Mouse (Mus musculus): ENCODE measurements around the gene Gsg1l. TPM values are rescaled to one million over a fixed set of nuclear protein-coding genes. Genes with fewer than 3 reads are reported as not detected.
A peak's percentile ranks its signal among the peaks of the same experiment; 100 is the strongest.

Gsg1l gene
- polyA plus RNA-seq, 1 experiment from 2014 or later, result 10.5 TPM

DNA sequence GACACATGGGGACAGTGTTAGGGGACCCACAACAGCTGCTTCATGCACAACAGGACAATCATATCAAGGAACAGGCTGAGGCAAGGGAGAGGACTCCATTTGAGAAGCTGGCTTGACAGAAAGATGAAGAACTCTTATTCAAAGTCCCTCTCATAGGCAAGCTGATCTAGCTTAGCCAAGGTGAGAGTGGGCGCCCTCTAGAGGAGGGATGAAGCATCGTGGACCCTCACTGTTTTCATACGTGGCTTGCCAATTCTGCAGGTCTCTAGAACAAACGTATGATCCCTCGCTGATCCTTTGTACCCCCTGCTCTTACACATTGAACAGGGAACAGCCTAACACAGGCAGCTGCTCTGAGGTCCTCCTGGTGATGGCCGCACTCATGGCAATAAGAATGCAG is 7.6 kb upstream of the Gsg1l start:
- no peak for ATAC-seq (ENCODE audit: insufficient number of reproducible peaks, insufficient read depth, low FRiP score, low read depth)
- WGBS, result 18% methylated on average over 6 of the region's 6 CpGs
- peaks cover 15 to 21% of the 10 kb centered on the region in 2 experiments for H3K4me1 ChIP-seq (ENCODE audit: control insufficient read depth in 2 of 2, insufficient read depth in 2 of 2, low read length in 2 of 2)

DNA sequence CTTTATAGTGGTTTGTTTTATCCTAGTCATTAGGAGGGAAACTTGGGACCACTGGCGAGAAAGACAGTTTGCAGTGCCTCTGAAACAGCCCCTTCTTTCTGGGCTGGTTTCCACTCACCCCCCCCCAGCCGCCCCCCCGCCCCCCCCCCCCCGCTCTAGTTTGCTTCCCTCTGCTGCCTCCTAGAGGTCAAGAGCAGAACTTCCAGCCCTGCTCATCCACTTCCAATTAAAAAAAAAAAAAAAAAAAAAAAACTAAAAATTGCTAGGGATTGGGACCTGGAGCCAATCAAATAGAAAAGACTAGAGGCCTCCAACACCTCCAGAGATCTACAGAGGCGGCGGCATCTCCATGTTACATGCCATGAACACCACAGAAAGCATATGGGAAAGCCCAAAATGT is 5.9 kb upstream of the Gsg1l start:
- H3K27me3 ChIP-seq (ENCODE audit: control insufficient read depth, insufficient read depth, low read length), result peaks cover 17% of the 10 kb centered on the region; the same call in 1 of the 2 replicates
- H3K4me3 ChIP-seq (ENCODE audit: control insufficient read depth in 1 of 2, insufficient read depth in 1 of 2, low read depth in 1 of 2, low read length in 2 of 2), result no peak overlapping the region
- no peaks in the 10 kb centered on the region for H3K36me3 ChIP-seq (ENCODE audit: control insufficient read depth, insufficient read depth, low read length)
- WGBS, result 24% methylated on average over 3 of the region's 6 CpGs
- H3K9ac ChIP-seq (ENCODE audit: low read length), result no peak overlapping the region
- no peaks in the 10 kb centered on the region for H3K9me3 ChIP-seq (ENCODE audit: control insufficient read depth, low read length)
- H3K4me2 ChIP-seq (ENCODE audit: low read length), result no peak overlapping the region
- ATAC-seq (ENCODE audit: insufficient number of reproducible peaks, insufficient read depth, low FRiP score, low read depth), result no peak
- H3K27ac ChIP-seq (replicated peaks in 1 of 2; ENCODE audit: control insufficient read depth in 1 of 2, insufficient read depth in 1 of 2, low read depth in 2 of 2, low read length in 2 of 2), result no peak overlapping the region
- peaks cover 26 to 33% of the 10 kb centered on the region in 2 experiments for H3K4me1 ChIP-seq (ENCODE audit: control insufficient read depth in 2 of 2, insufficient read depth in 2 of 2, low read length in 2 of 2)

More for the DNA sequence above, 7.6 kb upstream of the Gsg1l start:
- peaks cover 1% of the 10 kb centered on the region; the same call in 1 of the 2 replicates for H3K27me3 ChIP-seq (ENCODE audit: control insufficient read depth, insufficient read depth, low read length)
- H3K36me3 ChIP-seq (ENCODE audit: control insufficient read depth, insufficient read depth, low read length), result no peaks in the 10 kb centered on the region
- H3K9me3 ChIP-seq (ENCODE audit: control insufficient read depth, low read length), result no peaks in the 10 kb centered on the region
- H3K27ac ChIP-seq (replicated peaks in 1 of 2; ENCODE audit: control insufficient read depth in 1 of 2, insufficient read depth in 1 of 2, low read depth in 2 of 2, low read length in 2 of 2), result no peak overlapping the region
- H3K4me3 ChIP-seq (ENCODE audit: control insufficient read depth in 1 of 2, insufficient read depth in 1 of 2, low read depth in 1 of 2, low read length in 2 of 2), result no peak overlapping the region
- no peak overlapping the region for H3K9ac ChIP-seq (ENCODE audit: low read length)
- H3K4me2 ChIP-seq (ENCODE audit: low read length), result no peak overlapping the region

DNA sequence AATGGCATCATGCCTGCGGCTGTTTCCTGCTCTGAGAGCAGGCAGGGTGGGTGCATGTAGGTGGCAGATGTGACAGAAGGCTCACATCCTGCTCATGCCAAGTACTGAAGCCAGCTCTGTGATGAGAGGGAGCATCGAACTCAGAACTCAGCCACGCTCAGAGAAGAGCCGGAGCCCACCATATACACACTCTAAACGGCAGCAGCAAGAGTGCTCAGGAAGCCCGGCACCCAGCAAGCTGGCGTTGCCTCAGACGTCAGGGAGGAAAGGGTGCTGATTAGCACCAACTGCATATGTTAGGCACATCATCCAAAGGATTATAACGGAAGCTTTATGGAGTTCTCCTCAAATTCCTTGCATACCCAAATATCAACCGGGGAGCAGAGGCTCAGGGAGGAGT is 5.4 kb upstream of the Gsg1l start:
- WGBS, result 49% methylated on average over 10 of the region's 10 CpGs
- no peak overlapping the region for H3K9ac ChIP-seq (ENCODE audit: low read length)
- no peak for ATAC-seq (ENCODE audit: insufficient number of reproducible peaks, insufficient read depth, low FRiP score, low read depth)

GRCm38 (mm10) chr7:126086321-126086741 is 4.1 kb upstream of the Gsg1l start:
- WGBS, result 27% methylated on average over 6 of the region's 6 CpGs
- H3K4me3 ChIP-seq (ENCODE audit: control insufficient read depth in 1 of 2, insufficient read depth in 1 of 2, low read depth in 1 of 2, low read length in 2 of 2), result no peak overlapping the region
- H3K4me1 ChIP-seq (ENCODE audit: control insufficient read depth in 2 of 2, insufficient read depth in 2 of 2, low read length in 2 of 2), result peaks cover 31 to 41% of the 10 kb centered on the region in 2 experiments
- peaks cover 32% of the 10 kb centered on the region for H3K27me3 ChIP-seq (ENCODE audit: control insufficient read depth, insufficient read depth, low read length)
- peak overlapping the region; percentile 39 for H3K4me2 ChIP-seq (ENCODE audit: low read length)
- ATAC-seq (ENCODE audit: insufficient number of reproducible peaks, insufficient read depth, low FRiP score, low read depth), result no peak
- H3K27ac ChIP-seq (replicated peaks in 1 of 2; ENCODE audit: control insufficient read depth in 1 of 2, insufficient read depth in 1 of 2, low read depth in 2 of 2, low read length in 2 of 2), result peak overlapping the region in 1 of 2 experiments; percentile 53; a peak in 2 of 4 replicates
- no peaks in the 10 kb centered on the region for H3K9me3 ChIP-seq (ENCODE audit: control insufficient read depth, low read length)
- H3K9ac ChIP-seq (ENCODE audit: low read length), result peak overlapping the region; percentile 46; the same call in 1 of the 2 replicates
- no peaks in the 10 kb centered on the region for H3K36me3 ChIP-seq (ENCODE audit: control insufficient read depth, insufficient read depth, low read length)

More for the DNA sequence above, 5.4 kb upstream of the Gsg1l start:
- no peak overlapping the region for H3K4me3 ChIP-seq (ENCODE audit: control insufficient read depth in 1 of 2, insufficient read depth in 1 of 2, low read depth in 1 of 2, low read length in 2 of 2)
- H3K4me1 ChIP-seq (ENCODE audit: control insufficient read depth in 2 of 2, insufficient read depth in 2 of 2, low read length in 2 of 2), result peaks cover 29 to 37% of the 10 kb centered on the region in 2 experiments
- no peaks in the 10 kb centered on the region for H3K9me3 ChIP-seq (ENCODE audit: control insufficient read depth, low read length)
- H3K27ac ChIP-seq (replicated peaks in 1 of 2; ENCODE audit: control insufficient read depth in 1 of 2, insufficient read depth in 1 of 2, low read depth in 2 of 2, low read length in 2 of 2), result no peak overlapping the region
- no peak overlapping the region for H3K4me2 ChIP-seq (ENCODE audit: low read length)
- peaks cover 20% of the 10 kb centered on the region for H3K27me3 ChIP-seq (ENCODE audit: control insufficient read depth, insufficient read depth, low read length)
- H3K36me3 ChIP-seq (ENCODE audit: control insufficient read depth, insufficient read depth, low read length), result no peaks in the 10 kb centered on the region

- Histone ChIP-seq H3K9ac (ENCODE audit: low read length) (no peak overlapping the region), H3K36me3 (ENCODE audit: control insufficient read depth, insufficient read depth, low read length) (no peaks in the 10 kb centered on the region), H3K27me3 (ENCODE audit: control insufficient read depth, insufficient read depth, low read length) (peaks cover 41% of the 10 kb centered on the region), H3K4me2 (ENCODE audit: low read length) (no peak overlapping the region), H3K9me3 (ENCODE audit: control insufficient read depth, low read length) (no peaks in the 10 kb centered on the region), H3K27ac (replicated peaks in 1 of 2; ENCODE audit: control insufficient read depth in 1 of 2, insufficient read depth in 1 of 2, low read depth in 2 of 2, low read length in 2 of 2) (no peak overlapping the region), H3K4me1 (ENCODE audit: control insufficient read depth in 2 of 2, insufficient read depth in 2 of 2, low read length in 2 of 2) (peaks cover 31 to 41% of the 10 kb centered on the region in 2 experiments), H3K4me3 (ENCODE audit: control insufficient read depth in 1 of 2, insufficient read depth in 1 of 2, low read depth in 1 of 2, low read length in 2 of 2) (no peak overlapping the region)
- WGBS, result 82% methylated on average over 9 of the region's 9 CpGs
- no peak for ATAC-seq (ENCODE audit: insufficient number of reproducible peaks, insufficient read depth, low FRiP score, low read depth)
Observed at GRCm38 (mm10) chr7:126085154-126085553, 2.9 kb upstream of the Gsg1l start.

DNA sequence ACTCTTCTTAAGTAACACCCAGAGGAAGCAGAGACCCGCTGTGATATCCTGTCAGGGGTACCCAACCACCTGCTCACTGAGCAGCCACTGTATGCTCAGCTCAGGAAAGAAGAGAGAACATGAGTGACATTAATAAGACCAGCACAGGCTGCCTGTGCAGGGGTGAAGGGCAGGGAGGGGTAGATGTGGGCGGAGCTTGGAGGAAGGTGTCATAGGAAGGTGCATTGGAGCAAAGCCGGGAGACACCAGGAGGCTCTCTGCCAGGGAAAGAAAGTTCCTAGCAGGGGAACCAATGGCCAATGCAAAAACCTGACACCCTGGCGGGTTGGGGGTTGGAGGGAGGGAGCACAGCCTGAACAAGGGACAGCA is 1.8 kb upstream of the Gsg1l start:
- no peaks in the 10 kb centered on the region for H3K9me3 ChIP-seq (ENCODE audit: control insufficient read depth, low read length)
- no peak for ATAC-seq (ENCODE audit: insufficient number of reproducible peaks, insufficient read depth, low FRiP score, low read depth)
- H3K27me3 ChIP-seq (ENCODE audit: control insufficient read depth, insufficient read depth, low read length), result peaks cover 48% of the 10 kb centered on the region
- H3K4me3 ChIP-seq (ENCODE audit: control insufficient read depth in 1 of 2, insufficient read depth in 1 of 2, low read depth in 1 of 2, low read length in 2 of 2), result no peak overlapping the region
- H3K9ac ChIP-seq (ENCODE audit: low read length), result peak overlapping the region; percentile 21; the same call in 1 of the 2 replicates
- no peak overlapping the region for H3K27ac ChIP-seq (replicated peaks in 1 of 2; ENCODE audit: control insufficient read depth in 1 of 2, insufficient read depth in 1 of 2, low read depth in 2 of 2, low read length in 2 of 2)
- H3K4me1 ChIP-seq (ENCODE audit: control insufficient read depth in 2 of 2, insufficient read depth in 2 of 2, low read length in 2 of 2), result peaks cover 31 to 41% of the 10 kb centered on the region in 2 experiments
- 30% methylated on average over 4 of the region's 4 CpGs for WGBS
- no peak overlapping the region for H3K4me2 ChIP-seq (ENCODE audit: low read length)
- no peaks in the 10 kb centered on the region for H3K36me3 ChIP-seq (ENCODE audit: control insufficient read depth, insufficient read depth, low read length)

- WGBS, result 18% methylated on average over 9 of the region's 9 CpGs
- H3K27ac ChIP-seq (replicated peaks in 1 of 2; ENCODE audit: control insufficient read depth in 1 of 2, insufficient read depth in 1 of 2, low read depth in 2 of 2, low read length in 2 of 2), result no peak overlapping the region
- H3K4me1 ChIP-seq (ENCODE audit: control insufficient read depth in 2 of 2, insufficient read depth in 2 of 2, low read length in 2 of 2), result peaks cover 31 to 41% of the 10 kb centered on the region in 2 experiments
- no peaks in the 10 kb centered on the region for H3K36me3 ChIP-seq (ENCODE audit: control insufficient read depth, insufficient read depth, low read length)
- no peaks in the 10 kb centered on the region for H3K9me3 ChIP-seq (ENCODE audit: control insufficient read depth, low read length)
- H3K9ac ChIP-seq (ENCODE audit: low read length), result peak overlapping the region; percentile 21; the same call in 1 of the 2 replicates
- no peak overlapping the region for H3K4me2 ChIP-seq (ENCODE audit: low read length)
- H3K4me3 ChIP-seq (ENCODE audit: control insufficient read depth in 1 of 2, insufficient read depth in 1 of 2, low read depth in 1 of 2, low read length in 2 of 2), result no peak overlapping the region
- H3K27me3 ChIP-seq (ENCODE audit: control insufficient read depth, insufficient read depth, low read length), result peaks cover 48% of the 10 kb centered on the region
- ATAC-seq (ENCODE audit: insufficient number of reproducible peaks, insufficient read depth, low FRiP score, low read depth), result no peak
Observed at GRCm38 (mm10) chr7:126083341-126083979, 1.2 kb upstream of the Gsg1l start.

All from heart, embryonic 14.5 days (tissue).